Mouse (Mus musculus): ENCODE data around the gene Zranb3. TPM values are rescaled to one million over a fixed set of nuclear protein-coding genes. Genes with fewer than 3 reads are reported as not detected.
"Not testable (repeated sequence)": the region's sequence is repeated elsewhere in the genome, so short reads cannot be mapped to it uniquely, and the experiment has no call there.

The Zranb3 gene
- polyA plus RNA-seq, 1 experiment from 2014 or later: 11.7 TPM

- Histone ChIP-seq H3K36me3 (no peaks in the 10 kb centered on the region), H3K27me3 (ENCODE audit: insufficient read depth, poor library complexity, severe bottlenecking) (no peaks in the 10 kb centered on the region), H3K4me1 (no peaks in the 10 kb centered on the region), H3K9me3 (no peaks in the 10 kb centered on the region), H3K27ac (no peak overlapping the region), H3K4me3 (no peak overlapping the region)
- DNase-seq (ENCODE audit: low spot score): peak; percentile 5
- WGBS: 96% methylated on average over 4 of the region's 4 CpGs
Measured at GRCm38 (mm10) chr1:128003712-128004370, 99.0 kb downstream of the Zranb3 start.

GRCm38 (mm10) chr1:128002159-128002558 lies 100.7 kb downstream of the Zranb3 start:
- Histone ChIP-seq H3K27ac (no peak overlapping the region), H3K4me1 (no peaks in the 10 kb centered on the region), H3K4me3 (no peak overlapping the region), H3K27me3 (ENCODE audit: insufficient read depth, poor library complexity, severe bottlenecking) (no peaks in the 10 kb centered on the region), H3K9me3 (no peaks in the 10 kb centered on the region), H3K36me3 (no peaks in the 10 kb centered on the region)
- DNase-seq (ENCODE audit: low spot score): peak; percentile 58
- 85% methylated on average over 2 of the region's 2 CpGs for WGBS

GRCm38 (mm10) chr1:128000931-128001330 lies 101.9 kb downstream of the Zranb3 start:
- not testable (repeated sequence) for H3K4me3 ChIP-seq; H3K36me3 ChIP-seq; H3K4me1 ChIP-seq; H3K9me3 ChIP-seq; H3K27ac ChIP-seq; H3K27me3 ChIP-seq (ENCODE audit: insufficient read depth, poor library complexity, severe bottlenecking)
- peak; percentile 5 for DNase-seq (ENCODE audit: low spot score)
- WGBS: 90% methylated on average over 4 of the region's 4 CpGs

- peaks cover 7% of the 10 kb centered on the region for H3K4me1 ChIP-seq
- H3K27me3 ChIP-seq (ENCODE audit: insufficient read depth, poor library complexity, severe bottlenecking): no peaks in the 10 kb centered on the region
- no peak overlapping the region for H3K4me3 ChIP-seq
- H3K9me3 ChIP-seq: no peaks in the 10 kb centered on the region
- peaks cover 14% of the 10 kb centered on the region; the same call in 1 of the 2 replicates for H3K36me3 ChIP-seq
- WGBS: 92% methylated on average over 4 of the region's 4 CpGs
- no peak overlapping the region for H3K27ac ChIP-seq
- peak; percentile 30 for DNase-seq (ENCODE audit: low spot score)
Measured at GRCm38 (mm10) chr1:127993892-127994291, 109.0 kb downstream of the Zranb3 start.

GRCm38 (mm10) chr1:127989876-127990731 lies 112.7 kb downstream of the Zranb3 start:
- Histone ChIP-seq H3K4me3 (peak overlapping the region; percentile 8; the same call in 1 of the 2 replicates), H3K27me3 (ENCODE audit: insufficient read depth, poor library complexity, severe bottlenecking) (no peaks in the 10 kb centered on the region), H3K36me3 (peaks cover 14% of the 10 kb centered on the region; the same call in 1 of the 2 replicates), H3K4me1 (peaks cover 7% of the 10 kb centered on the region), H3K27ac (peak overlapping the region; percentile 49; the same call in 1 of the 2 replicates), H3K9me3 (no peaks in the 10 kb centered on the region)
- peak; percentile 69 for DNase-seq (ENCODE audit: low spot score)
- 37% methylated on average over 9 of the region's 9 CpGs for WGBS

- 68% methylated on average over 4 of the region's 4 CpGs for WGBS
- Histone ChIP-seq H3K4me1 (peaks cover 7% of the 10 kb centered on the region), H3K36me3 (peaks cover 14% of the 10 kb centered on the region; the same call in 1 of the 2 replicates), H3K9me3 (no peaks in the 10 kb centered on the region), H3K4me3 (no peak overlapping the region), H3K27ac (peak overlapping the region; percentile 49; the same call in 1 of the 2 replicates), H3K27me3 (ENCODE audit: insufficient read depth, poor library complexity, severe bottlenecking) (no peaks in the 10 kb centered on the region)
- peak; percentile 41 for DNase-seq (ENCODE audit: low spot score)
Measured at GRCm38 (mm10) chr1:127989387-127989786, 113.5 kb downstream of the Zranb3 start.

- 78% methylated on average over 3 of the region's 3 CpGs for WGBS
- Histone ChIP-seq H3K9me3 (no peaks in the 10 kb centered on the region), H3K27ac (no peak overlapping the region)
Measured at GRCm38 (mm10) chr1:127988246-127988645, 114.6 kb downstream of the Zranb3 start.

GRCm38 (mm10) chr1:127985391-127985790 lies 117.5 kb downstream of the Zranb3 start:
- Histone ChIP-seq H3K4me3 (no peak overlapping the region), H3K27ac (no peak overlapping the region), H3K9me3 (no peaks in the 10 kb centered on the region), H3K27me3 (ENCODE audit: insufficient read depth, poor library complexity, severe bottlenecking) (no peaks in the 10 kb centered on the region), H3K36me3 (no peaks in the 10 kb centered on the region), H3K4me1 (peaks cover 5% of the 10 kb centered on the region)
- no peak for DNase-seq (ENCODE audit: low spot score)
- 50% methylated on average over 3 of the region's 3 CpGs for WGBS

More at GRCm38 (mm10) chr1:127988246-127988645, 114.6 kb downstream of the Zranb3 start:
- no peak overlapping the region for H3K4me3 ChIP-seq
- H3K27me3 ChIP-seq (ENCODE audit: insufficient read depth, poor library complexity, severe bottlenecking): no peaks in the 10 kb centered on the region
- peaks cover 7% of the 10 kb centered on the region for H3K4me1 ChIP-seq
- peaks cover 14% of the 10 kb centered on the region; the same call in 1 of the 2 replicates for H3K36me3 ChIP-seq
- DNase-seq (ENCODE audit: low spot score): peak; percentile 58

GRCm38 (mm10) chr1:127983274-127983993 lies 119.4 kb downstream of the Zranb3 start:
- Histone ChIP-seq H3K4me3 (no peak overlapping the region), H3K9me3 (no peaks in the 10 kb centered on the region), H3K27me3 (ENCODE audit: insufficient read depth, poor library complexity, severe bottlenecking) (no peaks in the 10 kb centered on the region), H3K4me1 (no peaks in the 10 kb centered on the region), H3K36me3 (no peaks in the 10 kb centered on the region), H3K27ac (no peak overlapping the region)
- DNase-seq (ENCODE audit: low spot score): peak; percentile 28
- WGBS: 90% methylated on average over 5 of the region's 5 CpGs

GRCm38 (mm10) chr1:127982268-127982667 lies 120.6 kb downstream of the Zranb3 start:
- 78% methylated on average over 3 of the region's 3 CpGs for WGBS
- Histone ChIP-seq H3K4me3 (no peak overlapping the region), H3K9me3 (no peaks in the 10 kb centered on the region), H3K27ac (no peak overlapping the region), H3K27me3 (ENCODE audit: insufficient read depth, poor library complexity, severe bottlenecking) (no peaks in the 10 kb centered on the region), H3K36me3 (no peaks in the 10 kb centered on the region), H3K4me1 (no peaks in the 10 kb centered on the region)
- DNase-seq (ENCODE audit: low spot score): peak; percentile 70

- H3K27me3 ChIP-seq (ENCODE audit: insufficient read depth, poor library complexity, severe bottlenecking): no peaks in the 10 kb centered on the region
Measured at GRCm38 (mm10) chr1:127980911-127981559, 121.8 kb downstream of the Zranb3 start.

GRCm38 (mm10) chr1:127978125-127978524 lies 124.7 kb downstream of the Zranb3 start:
- WGBS: 81% methylated on average over 1 of the region's 1 CpGs
- H3K4me3 ChIP-seq: no peak overlapping the region
- no peaks in the 10 kb centered on the region for H3K27me3 ChIP-seq (ENCODE audit: insufficient read depth, poor library complexity, severe bottlenecking)

More at GRCm38 (mm10) chr1:127980911-127981559, 121.8 kb downstream of the Zranb3 start:
- Histone ChIP-seq H3K9me3 (no peaks in the 10 kb centered on the region), H3K36me3 (0 out of 2 replicates have a peak, but pooled peaks cover 2% of the 10 kb centered on the region), H3K27ac (no peak overlapping the region), H3K4me1 (no peaks in the 10 kb centered on the region), H3K4me3 (no peak overlapping the region)
- WGBS: 67% methylated on average over 2 of the region's 2 CpGs
- peak; percentile 22 for DNase-seq (ENCODE audit: low spot score)

More at GRCm38 (mm10) chr1:127978125-127978524, 124.7 kb downstream of the Zranb3 start:
- Histone ChIP-seq H3K36me3 (0 out of 2 replicates have a peak, but pooled peaks cover 4% of the 10 kb centered on the region), H3K9me3 (no peaks in the 10 kb centered on the region), H3K4me1 (no peaks in the 10 kb centered on the region), H3K27ac (no peak overlapping the region)
- peak; percentile 3 for DNase-seq (ENCODE audit: low spot score)

Data from heart, embryonic 10.5 days (tissue).